Mouse (Mus musculus) lung, adult 2 months (tissue): Measurements from ENCODE around the gene Samd14.

Source experiments
- CTCF ChIP-seq: fragments of 200-500 bp; IDR thresholded peaks from 2 replicates; pipeline ENCODE4 v1.5.1; 2011; ENCODE audit warnings: mild to moderate bottlenecking, low read length, control low read depth; ENCODE audit not compliant: insufficient read depth
- POLR2A ChIP-seq: fragments of 200-500 bp; IDR thresholded peaks from 2 replicates; pipeline ENCODE4 v1.6.1; 2011; ENCODE audit warnings: low read depth, mild to moderate bottlenecking, control low read depth, low read length, borderline replicate concordance; ENCODE audit errors: extremely low read depth

DNA sequence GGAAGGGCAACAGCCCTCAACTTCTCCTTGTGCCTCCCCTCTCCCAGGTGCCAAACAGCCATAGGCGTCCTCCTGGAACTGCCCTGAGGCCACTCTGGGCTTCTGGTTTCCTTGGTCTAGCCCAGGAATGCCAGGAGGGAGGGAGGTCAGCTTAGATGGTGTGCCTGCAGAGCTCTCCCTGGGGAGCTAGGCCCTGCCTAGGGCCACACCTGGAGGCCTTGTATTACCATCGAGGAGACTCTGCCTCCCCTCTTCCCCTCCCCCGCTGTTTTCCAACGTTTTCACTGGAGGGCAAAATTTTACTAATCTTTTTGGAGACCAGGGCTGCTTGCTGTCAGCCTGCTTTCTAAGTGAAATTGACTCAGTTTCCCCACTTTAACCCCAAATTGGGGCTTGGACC lies 3.6 kb upstream of the Samd14 start:
- TF ChIP-seq CTCF, result no peak
- TF ChIP-seq POLR2A, result no peak
